Mouse (Mus musculus): ENCODE data around the gene Krtap13-1. TPM values are rescaled to one million over a fixed set of nuclear protein-coding genes. Genes with fewer than 3 reads are reported as not detected.

Krtap13-1 gene
- polyA plus RNA-seq (2014; fragmentation: Nextera tagmentation; extraction: Ambion mirVana): not detected in 2 replicates

DNA sequence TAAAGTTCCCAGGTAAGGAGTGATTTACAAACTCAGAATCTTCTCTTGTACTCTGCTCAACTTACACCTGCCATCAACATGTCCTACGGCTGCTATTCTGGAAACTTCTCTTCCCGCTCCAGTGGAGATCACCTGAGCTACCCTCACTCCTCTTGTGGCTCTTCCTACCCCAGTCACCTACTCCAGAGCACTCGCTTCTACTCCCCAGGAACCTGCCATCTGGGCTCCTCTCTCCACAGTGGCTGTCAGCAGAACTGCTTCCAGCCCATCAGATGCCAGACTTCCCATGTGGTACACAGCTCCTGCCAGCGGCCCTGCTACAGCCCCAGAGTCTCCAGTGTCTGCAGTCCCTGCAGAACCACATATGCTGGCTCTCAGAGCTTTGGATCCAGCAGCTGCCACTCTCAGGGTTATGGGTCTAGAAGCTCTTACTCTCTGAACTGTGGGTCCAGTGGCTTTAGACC is at the start of gene Krtap13-1:
Gene Krtap13-1 (plus strand): TSS at position 51 of the 464 bp plus-strand sequence.
- WGBS: 79% methylated on average over 4 of the region's 4 CpGs
- Histone ChIP-seq H3K27ac (ENCODE audit: low read length) (no peak within 1 kb of the TSS), H3K4me2 (replicated peaks; ENCODE audit: low read depth, low read length) (no peak within 1 kb of the TSS), H3K36me3 (ENCODE audit: control insufficient read depth, insufficient read depth, low read length) (no peaks in the 10 kb centered on the region), H3K4me1 (ENCODE audit: control insufficient read depth, insufficient read depth, low read length) (no peaks in the 10 kb centered on the region), H3K4me3 (ENCODE audit: low read depth, low read length) (no peak within 1 kb of the TSS), H3K9me3 (ENCODE audit: control insufficient read depth, low read depth, low read length) (no peaks in the 10 kb centered on the region), H3K27me3 (ENCODE audit: control insufficient read depth, insufficient read depth, low read length) (no peaks in the 10 kb centered on the region), H3K9ac (replicated peaks; ENCODE audit: low read depth, low read length) (no peak within 1 kb of the TSS)
- no peak for ATAC-seq (ENCODE audit: insufficient number of reproducible peaks, insufficient read depth, low FRiP score, low read depth)

DNA sequence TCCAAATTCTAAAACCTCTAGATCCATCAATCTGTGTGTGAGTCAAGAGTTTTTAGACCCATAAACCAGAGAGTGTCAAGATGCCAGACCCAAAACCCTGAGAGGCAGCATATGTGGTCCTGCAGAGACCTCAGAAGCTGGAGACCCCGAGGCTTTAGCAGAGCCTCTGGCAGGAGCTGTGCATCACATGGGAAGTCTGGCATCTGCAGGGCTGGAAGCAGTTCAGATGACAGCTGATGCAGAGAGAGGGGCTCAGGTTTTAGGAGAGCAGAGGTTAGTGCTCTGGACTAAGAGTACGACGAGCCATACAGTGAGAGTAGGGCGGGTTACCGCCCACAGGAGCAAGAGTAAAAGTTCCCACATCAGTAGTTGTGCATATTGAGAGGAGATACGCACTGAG is 49.6 kb upstream of the Krtap13-1 start:
- Histone ChIP-seq H3K4me1 (ENCODE audit: control insufficient read depth, insufficient read depth, low read length) (no peaks in the 10 kb centered on the region), H3K9ac (replicated peaks; ENCODE audit: low read depth, low read length) (no peak overlapping the region), H3K27me3 (ENCODE audit: control insufficient read depth, insufficient read depth, low read length) (no peaks in the 10 kb centered on the region), H3K9me3 (ENCODE audit: control insufficient read depth, low read depth, low read length) (no peaks in the 10 kb centered on the region), H3K36me3 (ENCODE audit: control insufficient read depth, insufficient read depth, low read length) (no peaks in the 10 kb centered on the region), H3K4me2 (replicated peaks; ENCODE audit: low read depth, low read length) (no peak overlapping the region), H3K4me3 (ENCODE audit: low read depth, low read length) (no peak overlapping the region), H3K27ac (ENCODE audit: low read length) (no peak overlapping the region)
- ATAC-seq (ENCODE audit: insufficient number of reproducible peaks, insufficient read depth, low FRiP score, low read depth): no peak
- WGBS: 80% methylated on average over 6 of the region's 6 CpGs

DNA sequence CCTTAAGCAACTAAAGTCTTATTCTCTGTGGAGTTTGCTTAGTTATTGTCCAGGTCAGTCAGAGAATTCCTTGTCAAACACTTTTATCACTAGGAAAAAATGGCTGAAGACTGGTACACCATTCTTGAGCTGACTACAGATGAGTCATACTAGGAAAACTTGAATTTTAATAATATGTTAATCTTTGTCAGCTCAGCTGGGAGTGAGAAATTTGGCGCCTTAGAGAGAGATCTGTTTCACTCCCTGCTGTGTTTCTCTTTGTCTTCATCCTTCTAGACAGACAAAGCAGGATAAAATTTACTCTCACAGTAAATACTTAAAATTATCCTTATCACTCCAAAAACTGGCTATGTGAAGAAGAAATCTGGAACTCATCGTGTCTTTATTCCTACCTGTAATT is 47.4 kb upstream of the Krtap13-1 start:
- H3K4me3 ChIP-seq (ENCODE audit: low read depth, low read length): no peak overlapping the region
- H3K4me2 ChIP-seq (replicated peaks; ENCODE audit: low read depth, low read length): no peak overlapping the region
- H3K27ac ChIP-seq (ENCODE audit: low read length): no peak overlapping the region
- ATAC-seq (ENCODE audit: insufficient number of reproducible peaks, insufficient read depth, low FRiP score, low read depth): no peak
- H3K27me3 ChIP-seq (ENCODE audit: control insufficient read depth, insufficient read depth, low read length): no peaks in the 10 kb centered on the region
- whole genome bisulfite sequencing: 61% methylated on average over 2 of the region's 2 CpGs
- no peaks in the 10 kb centered on the region for H3K36me3 ChIP-seq (ENCODE audit: control insufficient read depth, insufficient read depth, low read length)
- H3K9ac ChIP-seq (replicated peaks; ENCODE audit: low read depth, low read length): no peak overlapping the region
- H3K4me1 ChIP-seq (ENCODE audit: control insufficient read depth, insufficient read depth, low read length): no peaks in the 10 kb centered on the region
- no peaks in the 10 kb centered on the region for H3K9me3 ChIP-seq (ENCODE audit: control insufficient read depth, low read depth, low read length)

DNA sequence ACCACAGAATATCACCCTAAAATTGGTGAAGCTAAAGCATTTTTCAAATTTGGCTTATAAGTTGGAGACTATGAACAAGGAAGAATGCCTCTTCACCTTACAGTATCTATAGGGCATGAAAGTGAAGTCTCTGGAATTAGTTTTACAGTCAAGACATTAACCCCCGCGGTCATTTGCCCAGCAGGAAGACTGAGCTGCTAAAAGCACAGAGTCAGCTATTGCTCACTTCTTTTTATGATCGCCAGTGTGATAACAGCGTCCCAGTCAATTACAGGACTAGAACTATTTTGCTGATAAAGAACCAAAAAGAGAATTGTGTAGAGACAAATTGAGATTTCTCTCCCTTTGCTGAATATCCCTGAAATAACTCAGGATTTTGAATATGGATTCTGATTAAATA is 32.4 kb upstream of the Krtap13-1 start:
- no peak overlapping the region for H3K9ac ChIP-seq (replicated peaks; ENCODE audit: low read depth, low read length)
- no peaks in the 10 kb centered on the region for H3K4me1 ChIP-seq (ENCODE audit: control insufficient read depth, insufficient read depth, low read length)
- no peaks in the 10 kb centered on the region for H3K9me3 ChIP-seq (ENCODE audit: control insufficient read depth, low read depth, low read length)
- H3K4me3 ChIP-seq (ENCODE audit: low read depth, low read length): no peak overlapping the region
- ATAC-seq (ENCODE audit: insufficient number of reproducible peaks, insufficient read depth, low FRiP score, low read depth): no peak
- H3K27me3 ChIP-seq (ENCODE audit: control insufficient read depth, insufficient read depth, low read length): no peaks in the 10 kb centered on the region
- WGBS: 81% methylated on average over 4 of the region's 4 CpGs
- H3K4me2 ChIP-seq (replicated peaks; ENCODE audit: low read depth, low read length): no peak overlapping the region
- H3K36me3 ChIP-seq (ENCODE audit: control insufficient read depth, insufficient read depth, low read length): no peaks in the 10 kb centered on the region
- H3K27ac ChIP-seq (ENCODE audit: low read length): no peak overlapping the region

GRCm38 (mm10) chr16:88701072-88701864 is 27.4 kb upstream of the Krtap13-1 start:
- no peak overlapping the region for H3K27ac ChIP-seq (ENCODE audit: low read length)

DNA sequence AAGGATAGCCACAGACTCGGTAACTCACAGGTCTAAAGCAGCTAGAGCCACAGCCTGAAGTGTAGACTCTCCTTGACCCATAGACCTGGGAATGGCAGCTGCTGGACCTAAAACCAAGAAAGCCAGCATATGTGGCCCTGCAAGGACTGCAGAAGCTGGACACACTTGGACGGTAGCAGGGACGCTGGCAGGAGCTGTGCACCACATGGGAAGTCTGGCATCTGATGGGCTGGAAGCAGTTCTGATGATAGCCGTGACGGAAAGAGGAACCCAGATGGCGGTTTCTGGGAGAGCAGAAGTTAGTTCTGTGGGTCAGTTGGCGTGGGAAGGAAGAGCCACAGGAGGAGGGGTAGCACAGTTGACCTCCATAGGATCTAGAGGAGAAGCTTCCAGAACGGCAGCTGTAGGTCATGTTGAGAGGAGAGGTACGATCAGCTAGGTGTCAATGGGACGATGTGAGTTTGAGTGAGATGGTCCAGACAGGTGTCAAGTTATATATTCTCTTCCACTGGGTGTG is 21.1 kb upstream of the Krtap13-1 start, which contains the start of gene 2310061N02Rik:
Gene 2310061N02Rik (minus strand): TSS at position 467 of the 517 bp plus-strand sequence.
- Histone ChIP-seq H3K9ac (replicated peaks; ENCODE audit: low read depth, low read length) (no peak within 1 kb of the TSS), H3K27me3 (ENCODE audit: control insufficient read depth, insufficient read depth, low read length) (no peaks in the 10 kb centered on the region), H3K4me1 (ENCODE audit: control insufficient read depth, insufficient read depth, low read length) (no peaks in the 10 kb centered on the region), H3K9me3 (ENCODE audit: control insufficient read depth, low read depth, low read length) (no peaks in the 10 kb centered on the region), H3K36me3 (ENCODE audit: control insufficient read depth, insufficient read depth, low read length) (no peaks in the 10 kb centered on the region), H3K4me3 (ENCODE audit: low read depth, low read length) (no peak within 1 kb of the TSS), H3K27ac (ENCODE audit: low read length) (no peak within 1 kb of the TSS), H3K4me2 (replicated peaks; ENCODE audit: low read depth, low read length) (no peak within 1 kb of the TSS)
- 89% methylated on average over 10 of the region's 10 CpGs for WGBS
- ATAC-seq (ENCODE audit: insufficient number of reproducible peaks, insufficient read depth, low FRiP score, low read depth): no peak

More at GRCm38 (mm10) chr16:88701072-88701864, 27.4 kb upstream of the Krtap13-1 start:
- H3K9ac ChIP-seq (replicated peaks; ENCODE audit: low read depth, low read length): no peak overlapping the region
- H3K4me1 ChIP-seq (ENCODE audit: control insufficient read depth, insufficient read depth, low read length): no peaks in the 10 kb centered on the region
- WGBS: 38% methylated on average over 4 of the region's 4 CpGs
- H3K27me3 ChIP-seq (ENCODE audit: control insufficient read depth, insufficient read depth, low read length): no peaks in the 10 kb centered on the region
- no peak for ATAC-seq (ENCODE audit: insufficient number of reproducible peaks, insufficient read depth, low FRiP score, low read depth)
- no peak overlapping the region for H3K4me2 ChIP-seq (replicated peaks; ENCODE audit: low read depth, low read length)
- no peaks in the 10 kb centered on the region for H3K9me3 ChIP-seq (ENCODE audit: control insufficient read depth, low read depth, low read length)
- H3K4me3 ChIP-seq (ENCODE audit: low read depth, low read length): no peak overlapping the region
- no peaks in the 10 kb centered on the region for H3K36me3 ChIP-seq (ENCODE audit: control insufficient read depth, insufficient read depth, low read length)

DNA sequence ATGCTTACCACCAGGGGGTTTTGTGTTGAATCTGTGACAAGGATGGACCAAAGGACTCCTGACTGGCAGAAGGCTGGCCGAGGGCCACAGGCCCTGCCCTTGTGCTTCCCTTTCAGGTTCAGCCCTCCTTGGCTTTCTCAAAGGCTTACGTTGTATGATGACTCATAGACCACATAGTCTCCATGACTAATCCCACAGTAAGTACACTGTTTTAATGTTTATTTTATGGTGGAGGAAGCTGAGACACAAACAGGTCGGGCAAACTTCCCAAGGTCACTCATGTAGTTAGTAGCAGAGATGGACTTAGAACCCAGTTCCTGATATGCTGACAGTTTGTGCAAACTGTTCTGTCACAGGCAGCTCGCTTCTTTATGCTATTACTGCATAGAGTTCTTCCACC is 17.9 kb upstream of the Krtap13-1 start:
- H3K27ac ChIP-seq (ENCODE audit: low read length): no peak overlapping the region
- 70% methylated on average over 4 of the region's 4 CpGs for WGBS
- no peak overlapping the region for H3K4me2 ChIP-seq (replicated peaks; ENCODE audit: low read depth, low read length)
- no peak overlapping the region for H3K9ac ChIP-seq (replicated peaks; ENCODE audit: low read depth, low read length)
- H3K36me3 ChIP-seq (ENCODE audit: control insufficient read depth, insufficient read depth, low read length): no peaks in the 10 kb centered on the region
- no peaks in the 10 kb centered on the region for H3K27me3 ChIP-seq (ENCODE audit: control insufficient read depth, insufficient read depth, low read length)
- H3K4me3 ChIP-seq (ENCODE audit: low read depth, low read length): no peak overlapping the region
- H3K4me1 ChIP-seq (ENCODE audit: control insufficient read depth, insufficient read depth, low read length): no peaks in the 10 kb centered on the region
- H3K9me3 ChIP-seq (ENCODE audit: control insufficient read depth, low read depth, low read length): no peaks in the 10 kb centered on the region
- ATAC-seq (ENCODE audit: insufficient number of reproducible peaks, insufficient read depth, low FRiP score, low read depth): no peak

DNA sequence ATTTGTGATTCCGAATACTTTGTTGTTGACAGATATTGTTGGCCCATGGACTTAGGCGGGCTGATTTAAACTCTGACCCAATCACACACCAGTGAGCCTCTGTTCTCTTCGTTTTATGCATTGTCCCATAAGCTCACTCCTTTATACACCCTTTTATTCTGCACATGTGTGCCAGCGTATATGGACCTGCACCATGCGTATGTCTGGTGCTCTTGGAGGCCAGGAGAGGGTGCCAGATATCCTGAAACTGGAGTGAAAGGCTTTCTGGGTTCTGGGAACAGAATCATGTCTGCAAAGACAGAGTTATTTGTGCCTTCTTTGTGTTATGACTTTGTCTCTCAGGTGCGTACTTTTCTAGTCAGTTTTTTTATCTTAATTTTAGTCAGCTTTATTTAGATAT is 17.4 kb upstream of the Krtap13-1 start:
- Histone ChIP-seq H3K36me3 (ENCODE audit: control insufficient read depth, insufficient read depth, low read length) (no peaks in the 10 kb centered on the region), H3K9me3 (ENCODE audit: control insufficient read depth, low read depth, low read length) (no peaks in the 10 kb centered on the region), H3K4me2 (replicated peaks; ENCODE audit: low read depth, low read length) (no peak overlapping the region), H3K9ac (replicated peaks; ENCODE audit: low read depth, low read length) (no peak overlapping the region), H3K27me3 (ENCODE audit: control insufficient read depth, insufficient read depth, low read length) (no peaks in the 10 kb centered on the region), H3K4me3 (ENCODE audit: low read depth, low read length) (no peak overlapping the region), H3K4me1 (ENCODE audit: control insufficient read depth, insufficient read depth, low read length) (no peaks in the 10 kb centered on the region), H3K27ac (ENCODE audit: low read length) (no peak overlapping the region)
- 81% methylated on average over 6 of the region's 6 CpGs for WGBS
- no peak for ATAC-seq (ENCODE audit: insufficient number of reproducible peaks, insufficient read depth, low FRiP score, low read depth)
